Mouse (Mus musculus) c-Kit-positive CD71-positive TER-119-positive erythroid progenitor cells, embryonic 14.5 days (primary cell): Measurements from ENCODE around the gene Lekr1.
"Not testable (repeated sequence)": the region's sequence is repeated elsewhere in the genome, so short reads cannot be mapped to it uniquely, and the experiment has no call there.

Source experiments
- DNase-seq: peaks from one replicate; pipeline ENCODE4 v3.0.0-alpha.2; 2013; ENCODE audit warnings: low spot score

The Lekr1 gene

DNA sequence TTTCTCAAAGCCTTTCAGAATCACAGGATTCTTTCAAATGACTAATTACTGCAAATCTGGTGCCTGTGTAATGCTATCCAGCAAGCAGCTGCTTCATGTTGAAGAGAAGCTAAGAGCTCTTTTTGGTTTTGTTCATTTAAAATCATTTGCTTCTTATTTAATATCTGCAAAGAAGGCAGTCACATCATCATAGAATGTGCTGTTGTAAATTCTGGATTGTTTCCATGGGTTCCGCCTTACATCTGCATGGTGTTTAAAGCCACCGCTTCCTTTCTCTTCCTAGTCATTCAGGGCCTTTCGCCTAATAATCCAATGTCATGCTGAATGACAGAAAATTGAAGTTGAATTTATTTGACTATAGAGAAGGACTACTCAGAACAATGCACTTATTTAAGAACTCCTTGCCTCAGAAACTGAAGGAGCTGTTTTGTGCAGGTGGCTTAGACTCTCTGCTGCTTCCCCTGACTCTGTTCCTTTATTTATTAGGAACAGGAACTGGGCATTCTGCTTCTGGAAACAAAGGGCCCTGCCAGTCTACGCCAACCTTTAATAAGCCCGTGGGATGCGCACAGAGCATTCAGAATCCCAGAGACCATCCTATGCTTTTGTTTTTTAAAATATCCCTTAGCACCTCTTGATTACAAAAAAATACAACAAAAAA lies 101.3 kb downstream of the Lekr1 start:
- no peak for DNase-seq

DNA sequence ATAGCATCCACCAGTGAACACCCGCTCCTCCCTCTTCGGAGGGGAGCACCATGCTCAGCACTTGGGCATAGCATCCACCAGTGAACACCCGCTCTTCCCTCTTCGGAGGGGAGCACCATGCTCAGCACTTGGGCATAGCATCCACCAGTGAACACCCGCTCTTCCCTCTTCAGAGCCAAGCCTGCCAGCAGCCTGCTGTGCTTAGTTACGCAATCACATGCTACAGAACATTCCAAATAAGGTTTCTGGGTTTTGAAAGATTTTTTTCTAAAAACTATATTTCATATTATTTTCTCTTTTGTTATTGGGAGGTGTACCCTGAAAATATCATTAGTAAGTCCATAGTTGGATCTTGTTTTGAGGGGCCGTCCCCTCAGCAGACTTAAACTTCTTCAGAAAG lies 103.6 kb downstream of the Lekr1 start:
- DNase-seq = not testable (repeated sequence)

- DNase-seq = no peak
These were observed 107.9 kb downstream of the Lekr1 start for GRCm38 (mm10) chr3:65773910-65774309.

- no peak for DNase-seq
These were observed 109.1 kb downstream of the Lekr1 start for GRCm38 (mm10) chr3:65775096-65775495.

GRCm38 (mm10) chr3:65782246-65782645 lies 116.2 kb downstream of the Lekr1 start:
- no peak for DNase-seq

- DNase-seq = no peak
These were observed 124.2 kb downstream of the Lekr1 start for GRCm38 (mm10) chr3:65790076-65790685.

GRCm38 (mm10) chr3:65793561-65793960 lies 127.5 kb downstream of the Lekr1 start:
- DNase-seq = no peak

GRCm38 (mm10) chr3:65794711-65795110 lies 128.7 kb downstream of the Lekr1 start:
- no peak for DNase-seq

DNA sequence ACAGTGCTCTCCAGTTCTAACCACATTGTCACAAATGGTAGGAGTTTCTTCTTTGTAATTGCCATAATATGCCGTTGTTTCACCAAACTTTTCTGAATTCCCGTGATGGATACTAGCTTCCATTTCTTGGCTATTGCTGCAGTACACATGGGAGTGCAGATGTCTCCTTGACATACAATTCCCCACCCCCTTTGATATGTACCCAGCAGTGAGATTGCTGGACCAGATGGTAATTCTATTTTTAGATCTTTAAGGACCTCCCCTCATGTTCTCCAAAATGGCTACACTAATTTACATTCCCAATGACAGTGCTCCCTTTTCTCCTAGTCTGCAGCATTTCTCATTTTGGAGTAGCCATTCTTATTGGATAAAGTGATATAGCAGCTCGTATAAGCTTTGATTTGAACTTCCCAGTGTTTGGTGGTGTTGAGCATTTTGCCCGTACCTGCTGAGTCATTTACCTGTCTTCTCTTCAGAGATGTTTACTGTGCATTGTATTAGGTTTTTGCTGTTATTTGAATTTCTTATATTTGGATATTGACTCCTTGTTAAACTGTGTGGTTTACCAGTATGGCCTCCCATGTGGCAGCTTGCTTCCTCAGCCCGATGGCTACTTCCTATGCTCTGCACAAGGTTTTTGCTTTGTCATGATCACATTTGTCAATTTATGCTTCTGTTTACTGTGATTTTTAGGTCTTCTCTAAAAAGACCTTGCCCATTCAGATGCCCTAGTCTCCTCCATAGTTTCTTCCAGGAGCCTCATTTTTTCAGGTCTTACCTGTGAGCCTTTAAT lies 131.5 kb downstream of the Lekr1 start:
- DNase-seq = no peak

GRCm38 (mm10) chr3:65800962-65801361 lies 134.9 kb downstream of the Lekr1 start:
- DNase-seq = no peak

GRCm38 (mm10) chr3:65802185-65802584 lies 136.2 kb downstream of the Lekr1 start:
- no peak for DNase-seq

- DNase-seq = no peak
These were observed 136.8 kb downstream of the Lekr1 start for GRCm38 (mm10) chr3:65802868-65803267.

- DNase-seq = no peak
These were observed 148.9 kb downstream of the Lekr1 start for GRCm38 (mm10) chr3:65814881-65815280.

DNA sequence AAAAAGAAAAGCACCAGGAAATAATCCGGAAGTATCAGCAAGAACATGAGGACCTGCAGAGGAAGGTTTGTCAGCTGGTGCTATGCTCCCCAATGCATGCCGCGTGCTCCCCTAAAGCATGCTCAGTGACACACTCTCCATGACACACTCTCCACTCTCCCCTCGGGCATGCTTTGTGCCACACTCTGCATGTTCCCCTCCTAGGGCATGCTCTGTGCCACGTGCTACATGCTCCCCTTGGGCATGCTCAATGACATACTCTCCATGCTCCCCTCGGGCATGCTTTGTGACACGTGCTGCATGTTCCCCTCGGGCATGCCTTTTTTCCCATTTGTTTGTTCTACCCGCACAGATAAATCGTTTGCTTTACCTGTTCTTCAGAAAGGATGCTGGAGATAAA lies 150.0 kb downstream of the Lekr1 start:
- DNase-seq = no peak

- DNase-seq = no peak
These were observed 152.6 kb downstream of the Lekr1 start for GRCm38 (mm10) chr3:65818597-65818996.

DNA sequence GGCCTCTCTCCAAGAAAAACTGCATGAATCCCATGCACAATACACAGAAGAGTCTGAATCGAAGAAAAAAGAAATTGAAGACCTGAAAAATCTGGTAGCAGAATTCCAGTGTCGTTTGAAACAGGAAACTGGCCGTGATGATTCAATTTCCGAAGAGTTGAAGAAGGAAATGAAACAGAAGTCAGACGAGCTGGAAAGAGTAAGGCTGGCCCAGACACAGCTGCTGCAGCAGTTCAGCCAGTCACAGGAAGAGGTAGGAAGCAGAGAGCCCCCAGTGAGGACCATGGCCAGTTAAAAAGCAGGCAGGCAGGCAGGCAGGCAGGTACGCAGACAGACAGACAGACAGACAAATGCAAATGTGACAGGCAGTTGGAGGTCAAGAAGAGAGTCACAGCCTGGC lies 153.8 kb downstream of the Lekr1 start:
- DNase-seq = no peak

DNA sequence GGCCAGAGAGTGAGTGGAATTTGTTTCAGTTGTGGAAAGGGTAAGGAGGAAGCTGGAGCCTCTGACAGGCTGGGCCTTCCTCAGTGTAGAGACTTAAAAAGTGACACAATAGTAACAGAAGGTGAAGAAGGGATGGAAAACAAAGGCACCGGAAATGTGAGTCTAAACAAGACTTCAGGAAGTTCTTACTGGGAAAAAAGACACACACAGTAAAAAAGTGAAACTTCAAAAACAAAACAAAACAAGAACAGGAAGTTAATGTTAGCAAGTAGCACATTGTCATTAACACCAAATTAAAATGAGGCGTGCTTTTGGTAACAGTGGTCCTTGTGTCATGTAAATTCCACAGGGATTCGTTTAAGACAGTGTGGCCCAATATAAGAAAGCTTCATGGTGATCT lies 158.9 kb downstream of the Lekr1 start:
- no peak for DNase-seq

DNA sequence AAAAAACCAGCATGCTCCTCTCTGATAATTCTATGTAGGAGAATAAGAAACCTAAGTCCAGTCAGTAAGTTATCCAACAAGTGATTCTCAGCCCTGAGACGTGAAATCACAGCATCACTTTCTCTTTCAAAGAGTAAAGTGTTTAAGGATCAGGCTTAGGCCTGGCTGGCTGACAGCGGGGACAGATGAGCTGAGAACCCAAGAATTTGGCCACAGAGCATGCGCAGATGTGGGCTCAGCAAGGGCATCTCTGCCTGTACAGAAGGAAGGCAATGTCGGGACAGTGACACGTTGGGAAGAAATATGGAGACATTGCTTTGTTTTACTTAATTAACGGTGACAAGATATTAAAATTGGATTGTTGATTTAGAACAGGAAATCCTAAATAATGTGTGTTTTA lies 160.7 kb downstream of the Lekr1 start:
- no peak for DNase-seq

GRCm38 (mm10) chr3:65827400-65827799 lies 161.4 kb downstream of the Lekr1 start:
- DNase-seq = no peak

- no peak for DNase-seq
These were observed 162.0 kb downstream of the Lekr1 start for GRCm38 (mm10) chr3:65828020-65828419.

GRCm38 (mm10) chr3:65829230-65829629 lies 163.2 kb downstream of the Lekr1 start:
- no peak for DNase-seq

- DNase-seq = no peak
These were observed 164.0 kb downstream of the Lekr1 start for GRCm38 (mm10) chr3:65829943-65830483.

DNA sequence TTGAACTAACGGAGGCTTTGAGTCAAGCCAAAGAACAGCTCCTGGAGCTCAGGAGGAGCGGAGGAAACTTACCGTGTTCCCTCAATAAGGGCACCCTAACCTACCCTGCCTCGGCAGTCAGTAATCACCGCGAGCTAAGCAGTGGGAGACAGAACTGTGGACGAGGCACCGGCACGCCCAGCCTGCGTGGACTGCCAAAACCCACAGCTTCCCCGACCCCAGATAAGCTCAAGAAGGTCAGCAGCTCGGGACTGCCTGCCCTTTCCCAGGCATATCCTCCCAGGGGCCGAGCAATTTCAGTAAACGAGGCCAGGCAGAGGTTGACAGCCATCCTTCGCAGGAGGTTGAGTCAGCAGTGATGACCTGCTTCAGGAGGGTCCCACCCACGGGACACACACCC lies 164.8 kb downstream of the Lekr1 start:
- no peak for DNase-seq
